Mouse (Mus musculus) lung, postnatal 0 days (tissue): ENCODE data around the gene Lrrc71.

Experiments used
- CTCF ChIP-seq: IDR thresholded peaks from 2 replicates; pipeline ENCODE4 v1.5.1; 2016; ENCODE audit warnings: antibody characterized with exemption, mild to moderate bottlenecking
- EP300 ChIP-seq: IDR thresholded peaks from 2 replicates; pipeline ENCODE4 v1.6.1; 2016; ENCODE audit warnings: antibody characterized with exemption, mild to moderate bottlenecking, control low read depth

DNA sequence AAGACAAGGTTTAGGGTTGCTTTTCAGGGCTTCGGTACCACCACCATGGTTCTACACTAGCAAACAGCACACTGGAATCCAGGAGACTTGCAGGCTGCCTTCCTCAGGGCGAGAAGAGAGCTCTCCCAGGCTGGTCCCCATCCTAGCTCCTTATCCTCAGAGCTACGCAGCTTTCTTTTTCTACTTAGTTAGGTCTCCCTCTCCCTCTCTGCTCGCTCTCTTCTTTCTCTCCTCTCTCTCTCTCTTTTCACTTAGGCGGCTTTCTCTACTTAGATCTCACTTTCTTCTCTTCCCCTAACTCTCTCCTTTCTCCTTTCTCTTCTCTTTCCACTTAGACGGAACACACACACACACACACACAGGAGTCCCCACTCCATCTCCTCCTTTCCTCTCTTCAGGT lies 20.0 kb upstream of the Lrrc71 start:
- TF ChIP-seq CTCF, result no peak
- TF ChIP-seq EP300, result no peak
